ENCODE assay signal across 8 mouse cellular contexts in the genomic region with DNA sequence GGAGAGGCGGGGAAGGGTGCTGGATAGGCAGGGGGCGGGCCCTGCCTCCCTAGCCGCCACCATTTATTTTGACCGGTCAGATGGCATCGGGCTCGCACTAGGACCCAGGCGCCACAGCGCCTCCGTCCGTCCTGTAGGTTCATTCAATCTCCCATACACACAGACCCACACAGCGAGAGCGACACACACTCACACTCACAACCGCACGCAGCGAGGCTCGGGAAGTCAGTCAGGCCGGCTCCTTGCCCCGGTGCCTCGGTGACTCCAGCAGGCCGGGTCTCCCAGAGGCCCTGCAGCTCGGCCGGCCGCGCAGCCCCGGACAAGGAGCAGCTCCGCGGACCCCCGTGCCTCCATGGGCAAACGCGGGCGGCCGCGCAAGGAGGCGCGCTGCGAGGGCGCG. TPM values are rescaled to one million over a fixed set of nuclear protein-coding genes. Genes with fewer than 3 reads are reported as not detected.
DNase-seq lines count a peak whose midpoint lies in the region; ATAC-seq lines count a peak whose summit lies in the region.

A gene (plus strand): TSS at position 171 of the 400 bp plus-strand sequence.

- WGBS in forebrain, embryonic 15.5 days, result under 1% methylated on average over 38 of the region's 38 CpGs
- under 1% methylated on average over 38 of the region's 38 CpGs for WGBS in large intestine, adult 2 months
- WGBS in liver, embryonic 16.5 days (ENCODE audit: insufficient replicate concordance), result under 1% methylated on average over 38 of the region's 38 CpGs
- 0% methylated on average over 38 of the region's 38 CpGs for WGBS in neural tube, embryonic 11.5 days
- 0% methylated on average over 38 of the region's 38 CpGs for WGBS in stomach, embryonic 15.5 days

- H3K36me3 ChIP-seq in forebrain, embryonic 15.5 days, result no peaks in the 10 kb centered on the region
- H3K36me3 ChIP-seq in liver, embryonic 16.5 days (ENCODE audit: control insufficient read depth, insufficient read depth), result no peaks in the 10 kb centered on the region
- H3K36me3 ChIP-seq in neural tube, embryonic 11.5 days (ENCODE audit: control insufficient read depth, insufficient read depth, low read length), result no peaks in the 10 kb centered on the region
- H3K36me3 ChIP-seq in stomach, embryonic 15.5 days, result no peaks in the 10 kb centered on the region

- no peaks in the 10 kb centered on the region for H3K27me3 ChIP-seq in forebrain, embryonic 15.5 days
- no peaks in the 10 kb centered on the region for H3K27me3 ChIP-seq in liver, embryonic 16.5 days (ENCODE audit: control insufficient read depth, insufficient read depth, low read depth, low read length)
- no peaks in the 10 kb centered on the region for H3K27me3 ChIP-seq in neural tube, embryonic 11.5 days (ENCODE audit: control insufficient read depth, insufficient read depth, low read length)
- H3K27me3 ChIP-seq in stomach, embryonic 15.5 days (replicated peaks), result no peaks in the 10 kb centered on the region

- H3K27ac ChIP-seq in forebrain, embryonic 15.5 days (replicated peaks), result peak within 1 kb of the TSS; percentile 99
- H3K27ac ChIP-seq in liver, embryonic 16.5 days (ENCODE audit: low read length), result peak within 1 kb of the TSS; percentile 94
- peak within 1 kb of the TSS; percentile 91 for H3K27ac ChIP-seq in neural tube, embryonic 11.5 days (ENCODE audit: low read depth, low read length)
- H3K27ac ChIP-seq in stomach, embryonic 15.5 days, result peak within 1 kb of the TSS; percentile 98

- intact Hi-C loops in heart, postnatal 10 days (cut with DNase I), result loop anchor here (5.0 kb wide), 2 partner anchors 57 to 168 kb away; a partner anchor contains a TSS

- peak within 1 kb of the TSS; percentile 78 for H3K4me2 ChIP-seq in forebrain, embryonic 15.5 days (replicated peaks)
- H3K4me2 ChIP-seq in liver, embryonic 16.5 days (ENCODE audit: low read depth, low read length), result peak within 1 kb of the TSS; percentile 98
- H3K4me2 ChIP-seq in neural tube, embryonic 11.5 days (ENCODE audit: low read depth), result peak within 1 kb of the TSS; percentile 97
- peak within 1 kb of the TSS; percentile 91 for H3K4me2 ChIP-seq in stomach, embryonic 15.5 days

- no peaks in the 10 kb centered on the region for H3K9me3 ChIP-seq in forebrain, embryonic 15.5 days
- H3K9me3 ChIP-seq in liver, embryonic 16.5 days (replicated peaks; ENCODE audit: control insufficient read depth, low read length), result no peaks in the 10 kb centered on the region
- H3K9me3 ChIP-seq in neural tube, embryonic 11.5 days (ENCODE audit: control insufficient read depth, low read length), result no peaks in the 10 kb centered on the region
- no peaks in the 10 kb centered on the region for H3K9me3 ChIP-seq in stomach, embryonic 15.5 days

- H3K9ac ChIP-seq in forebrain, embryonic 15.5 days (replicated peaks), result peak within 1 kb of the TSS; percentile 88
- peak within 1 kb of the TSS; percentile 93 for H3K9ac ChIP-seq in liver, embryonic 16.5 days (ENCODE audit: low read depth, low read length)
- H3K9ac ChIP-seq in neural tube, embryonic 11.5 days (ENCODE audit: low read length), result peak within 1 kb of the TSS; percentile 83
- H3K9ac ChIP-seq in stomach, embryonic 15.5 days, result peak within 1 kb of the TSS; percentile 65

- H3K4me3 ChIP-seq in forebrain, embryonic 15.5 days, result peak within 1 kb of the TSS; percentile 93
- H3K4me3 ChIP-seq in liver, embryonic 16.5 days (ENCODE audit: low read depth, low read length), result peak within 1 kb of the TSS; percentile 82
- H3K4me3 ChIP-seq in neural tube, embryonic 11.5 days (ENCODE audit: low read depth, low read length), result peak within 1 kb of the TSS; percentile 83
- peak within 1 kb of the TSS; percentile 89 for H3K4me3 ChIP-seq in stomach, embryonic 15.5 days (replicated peaks)

- peak; percentile 59 for ATAC-seq in forebrain, embryonic 15.5 days (replicated peaks)
- peak; percentile 69 for ATAC-seq in liver, embryonic 16.5 days (ENCODE audit: low read depth)
- peak; percentile 62 for ATAC-seq in neural tube, embryonic 11.5 days (ENCODE audit: insufficient read depth, low FRiP score, low TSS enrichment)
- ATAC-seq in stomach, embryonic 15.5 days (ENCODE audit: insufficient read depth, low FRiP score, low read depth), result peak; percentile 71

- DNase-seq in ES-CJ7 (ENCODE audit: low read depth, low spot score), result peak; percentile 84
- DNase-seq in cerebellum, adult 11-12 months, result peak; percentile 88
- DNase-seq in heart, postnatal 10 days, result peak; percentile 88 to 89
- no peak for DNase-seq in large intestine, adult 2 months (ENCODE audit: low read depth, low spot score)
- DNase-seq in neural tube, embryonic 11.5 days (ENCODE audit: low spot score), result peak; percentile 89

- peaks cover 21% of the 10 kb centered on the region for H3K4me1 ChIP-seq in forebrain, embryonic 15.5 days
- peaks cover 25% of the 10 kb centered on the region for H3K4me1 ChIP-seq in liver, embryonic 16.5 days (ENCODE audit: control insufficient read depth, low read depth, low read length)
- peaks cover 8% of the 10 kb centered on the region for H3K4me1 ChIP-seq in neural tube, embryonic 11.5 days (ENCODE audit: control insufficient read depth, insufficient read depth, low read length)
- H3K4me1 ChIP-seq in stomach, embryonic 15.5 days, result peaks cover 16% of the 10 kb centered on the region

RNA-seq across cellular contexts. Expression of the gene that starts here (rescaled TPM):
- polyA plus RNA-seq in forebrain, embryonic 15.5 days (2015; fragmentation: Nextera tagmentation; extraction: Ambion mirVana), result 62.0 and 68.4 TPM in 2 replicates
- total RNA-seq in heart, postnatal 10 days (2021), result 10 to 100 TPM; 36.3 to 39.9 TPM
- polyA plus RNA-seq in large intestine, adult 2 months (2012; rRNA removed), result 28.5 and 44.2 TPM in 2 replicates
- 14.1 and 16.7 TPM in 2 replicates for polyA plus RNA-seq in liver, embryonic 16.5 days (2015; fragmentation: Nextera tagmentation; extraction: Ambion mirVana)
- polyA plus RNA-seq in neural tube, embryonic 11.5 days (2014; fragmentation: Nextera tagmentation; extraction: Ambion mirVana), result 56.4 and 58.4 TPM in 2 replicates
- 36.1 and 37.8 TPM in 2 replicates for polyA plus RNA-seq in stomach, embryonic 15.5 days (2015; fragmentation: Nextera tagmentation; extraction: Ambion mirVana)
